Mouse (Mus musculus) heart, postnatal 0 days (tissue): ENCODE measurements around the gene Bcan. TPM values are rescaled to one million over a fixed set of nuclear protein-coding genes. Genes with fewer than 3 reads are reported as not detected.

Source experiments
- ATAC-seq: fragments of 200-750 bp; cut with Nextera tagmentation; 2 replicates; pipeline ENCODE4 v1.8.0; 2017; ENCODE audit warnings: low read depth, moderate number of reproducible peaks, moderate library complexity; ENCODE audit not compliant: insufficient read depth
- DNase-seq: peaks from one replicate; pipeline ENCODE4 v3.0.0-alpha.2; 2016; ENCODE audit warnings: low spot score
- H3K27ac ChIP-seq: fragments of 300-500 bp; sonication (generic); 2 replicates; pipeline ENCODE4 v1.5.1; 2014; ENCODE audit warnings: low read depth, mild to moderate bottlenecking
- H3K27me3 ChIP-seq: fragments of 300-500 bp; sonication (generic); 2 replicates; pipeline ENCODE4 v1.6.1; 2014; ENCODE audit warnings: low read length, mixed read lengths; ENCODE audit not compliant: control insufficient read depth, insufficient read depth
- H3K36me3 ChIP-seq: fragments of 300-500 bp; sonication (generic); replicated peaks from 2 replicates; pipeline ENCODE4 v1.6.1; 2014; ENCODE audit warnings: low read length, mixed read lengths; ENCODE audit not compliant: control insufficient read depth, insufficient read depth
- H3K4me1 ChIP-seq: fragments of 300-500 bp; sonication (generic); 2 replicates; pipeline ENCODE4 v1.6.1; 2014; ENCODE audit warnings: antibody characterized with exemption; ENCODE audit not compliant: control insufficient read depth, insufficient read depth
- H3K4me2 ChIP-seq: fragments of 300-500 bp; sonication (generic); 2 replicates; pipeline ENCODE4 v1.6.1; 2014; ENCODE audit warnings: low read depth, mild to moderate bottlenecking, low read length, moderate library complexity
- H3K4me3 ChIP-seq: fragments of 300-500 bp; sonication (generic); 2 replicates; pipeline ENCODE4 v1.5.1; 2014; ENCODE audit warnings: low read depth, low read length
- H3K9ac ChIP-seq: fragments of 300-500 bp; sonication (generic); replicated peaks from 2 replicates; pipeline ENCODE4 v1.6.1; 2014; ENCODE audit warnings: low read depth, low read length, mixed read lengths
- H3K9me3 ChIP-seq: fragments of 300-500 bp; sonication (generic); replicated peaks from 2 replicates; pipeline ENCODE4 v1.6.1; 2016; ENCODE audit warnings: low read length; ENCODE audit not compliant: control insufficient read depth
- CTCF ChIP-seq: IDR thresholded peaks from 2 replicates; pipeline ENCODE4 v1.5.1; 2016; ENCODE audit warnings: antibody characterized with exemption, control low read depth, low read depth
- EP300 ChIP-seq: IDR thresholded peaks from 2 replicates; pipeline ENCODE4 v1.6.1; 2016; ENCODE audit warnings: antibody characterized with exemption, low read depth
- WGBS: fragments of 180-500 bp; shearing (Covaris S2); extraction: QIAGEN DNeasy Blood & Tissue Kit; methylation state at CpG from one replicate; pipeline ENCODE4 v1.1.7; 2014; 5-methylcytosine and 5-hydroxymethylcytosine counted together
- polyA plus RNA-seq: library from polyadenylated mRNA; unstranded; fragments of >200 nt; fragmentation: Nextera tagmentation; extraction: Ambion mirVana; gene quantifications from 2 replicates; pipeline ENCODE4 v1.2.1, GENCODE M21; 2015
- total RNA-seq: library from RNA; depleted of rRNA; stranded (reverse); fragments of >200 nt; gene quantifications from 2 replicates; pipeline ENCODE4 v1.2.3, GENCODE M21; 2014; ENCODE audit warnings: low replicate concordance

Gene Bcan
- total and polyA plus RNA-seq, 2 experiments from 2014 or later, result not detected

DNA sequence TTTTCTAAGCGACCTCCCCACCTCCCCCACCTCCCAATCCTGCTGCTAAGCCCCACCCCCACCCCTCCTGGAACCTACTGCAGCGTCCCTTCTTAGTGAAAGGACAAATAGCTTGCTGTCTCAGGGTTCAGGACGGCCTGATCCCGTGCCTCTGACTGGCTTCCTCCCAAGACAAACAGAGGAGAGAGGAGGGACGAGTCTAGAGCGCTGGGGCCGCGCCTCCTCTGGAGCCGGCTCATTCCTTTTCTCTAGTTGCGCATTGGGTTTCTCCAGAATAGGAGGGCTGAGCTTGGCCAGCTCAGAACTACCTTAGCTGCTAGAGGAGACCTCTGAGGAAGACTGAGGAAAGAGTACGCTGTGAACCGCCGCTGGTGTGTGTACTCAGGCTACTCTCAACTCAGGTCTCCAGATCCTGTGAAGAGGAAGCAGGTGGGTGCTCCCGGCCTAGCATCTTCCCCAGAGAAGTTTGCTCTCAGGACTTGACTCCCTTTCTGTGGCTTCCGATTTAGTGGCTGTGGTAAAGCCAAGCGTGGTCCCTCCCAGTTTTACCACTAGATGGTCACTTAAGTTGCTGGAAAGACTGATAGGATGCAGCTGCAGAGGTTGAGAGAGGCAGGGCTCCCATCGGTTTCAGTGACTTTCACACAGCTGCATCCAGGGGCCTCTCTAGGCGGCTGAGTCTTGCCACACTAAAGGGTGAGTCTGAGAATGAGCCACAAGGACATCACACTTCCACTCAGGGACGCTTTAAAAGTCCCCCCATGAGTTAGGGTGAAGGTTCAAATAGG is 30.8 kb upstream of the Bcan start:
- ATAC-seq (0 out of 2 replicates have a peak, but pooled peaks have one; percentile 33), DNase-seq (peak; percentile 43)

GRCm38 (mm10) chr3:88027434-88028186 is 27.6 kb upstream of the Bcan start, which contains the start of gene Hapln2:
Gene Hapln2, minus strand, starts transcription at chr3:88027583.
- Histone ChIP-seq H3K4me1 (peaks cover 6% of the 10 kb centered on the region), H3K4me3 (no peak within 1 kb of the TSS), H3K27ac (no peak within 1 kb of the TSS), H3K27me3 (peaks cover 52% of the 10 kb centered on the region), H3K36me3 (no peaks in the 10 kb centered on the region), H3K9ac (no peak within 1 kb of the TSS), H3K4me2 (no peak within 1 kb of the TSS), H3K9me3 (0 out of 2 replicates have a peak, but pooled peaks cover 8% of the 10 kb centered on the region)
- no peak for DNase-seq
- peak; percentile 41 for TF ChIP-seq CTCF
- no peak for TF ChIP-seq EP300
- ATAC-seq, result no peak
- 49% methylated on average over 5 of the region's 5 CpGs for WGBS

More for the DNA sequence above, 30.8 kb upstream of the Bcan start:
- no peaks in the 10 kb centered on the region for H3K36me3 ChIP-seq
- H3K9ac ChIP-seq, result no peak overlapping the region
- 13% methylated on average over 19 of the region's 19 CpGs for WGBS
- H3K27ac ChIP-seq, result no peak overlapping the region
- H3K4me2 ChIP-seq, result no peak overlapping the region
- TF ChIP-seq EP300 (no peak), CTCF (no peak)
- H3K4me1 ChIP-seq, result no peaks in the 10 kb centered on the region
- peaks cover 26% of the 10 kb centered on the region; the same call in 1 of the 2 replicates for H3K27me3 ChIP-seq
- 0 out of 2 replicates have a peak, but pooled peaks cover 8% of the 10 kb centered on the region for H3K9me3 ChIP-seq
- no peak overlapping the region for H3K4me3 ChIP-seq

GRCm38 (mm10) chr3:88026823-88027222 is 26.8 kb upstream of the Bcan start:
- DNase-seq (no peak), ATAC-seq (no peak)
- Histone ChIP-seq H3K4me3 (no peak overlapping the region), H3K4me2 (no peak overlapping the region), H3K27me3 (peaks cover 55% of the 10 kb centered on the region), H3K36me3 (no peaks in the 10 kb centered on the region), H3K9me3 (0 out of 2 replicates have a peak, but pooled peaks cover 8% of the 10 kb centered on the region), H3K9ac (no peak overlapping the region), H3K4me1 (peaks cover 6% of the 10 kb centered on the region), H3K27ac (no peak overlapping the region)
- 50% methylated on average over 7 of the region's 7 CpGs for WGBS
- TF ChIP-seq EP300 (no peak), CTCF (no peak)

- under 1% methylated on average over 78 of the region's 81 CpGs for WGBS
- no peak for TF ChIP-seq CTCF
- TF ChIP-seq EP300, result no peak
- Histone ChIP-seq H3K27ac (no peak overlapping the region), H3K27me3 (peaks cover 70% of the 10 kb centered on the region), H3K4me2 (peak overlapping the region; percentile 81), H3K9me3 (0 out of 2 replicates have a peak, but pooled peaks cover 7% of the 10 kb centered on the region), H3K9ac (no peak overlapping the region), H3K4me3 (peak overlapping the region; percentile 48), H3K4me1 (peaks cover 6% of the 10 kb centered on the region), H3K36me3 (no peaks in the 10 kb centered on the region)
- ATAC-seq, result peak; percentile 45
- DNase-seq, result no peak
Measured at GRCm38 (mm10) chr3:88023192-88024074, 23.4 kb upstream of the Bcan start.
